Mouse (Mus musculus) heart, embryonic 13.5 days (tissue): ENCODE results near the gene Gm20379. TPM values are rescaled to one million over a fixed set of nuclear protein-coding genes. Genes with fewer than 3 reads are reported as not detected.

Source experiments
- ATAC-seq: fragments of 200-750 bp; cut with Nextera tagmentation; 2 replicates; pipeline ENCODE4 v1.8.0; 2017; ENCODE audit warnings: moderate TSS enrichment; ENCODE audit not compliant: insufficient number of reproducible peaks, low FRiP score, low TSS enrichment; ENCODE audit errors: extremely low read depth
- H3K27ac ChIP-seq: fragments of 300-500 bp; sonication (generic); replicated peaks from 2 replicates; pipeline ENCODE4 v1.5.1; 2015; ENCODE audit warnings: moderate library complexity, mild to moderate bottlenecking, inconsistent platforms
- H3K27me3 ChIP-seq: fragments of 300-500 bp; sonication (generic); replicated peaks from 2 replicates; pipeline ENCODE4 v1.6.1; 2015; ENCODE audit warnings: mild to moderate bottlenecking, inconsistent platforms
- H3K36me3 ChIP-seq: fragments of 300-500 bp; sonication (generic); 2 replicates; pipeline ENCODE4 v1.6.1; 2015; ENCODE audit warnings: mild to moderate bottlenecking, inconsistent platforms
- H3K4me1 ChIP-seq: fragments of 300-500 bp; sonication (generic); 2 replicates; pipeline ENCODE4 v1.6.1; 2015; ENCODE audit warnings: inconsistent platforms
- H3K4me2 ChIP-seq: fragments of 300-500 bp; sonication (generic); 2 replicates; pipeline ENCODE4 v1.6.1; 2015; ENCODE audit warnings: inconsistent platforms, mild to moderate bottlenecking, moderate library complexity
- H3K4me3 ChIP-seq: fragments of 300-500 bp; sonication (generic); 2 replicates; pipeline ENCODE4 v1.5.1; 2015; ENCODE audit warnings: moderate library complexity, mild to moderate bottlenecking, inconsistent platforms
- H3K9ac ChIP-seq: fragments of 300-500 bp; sonication (generic); 2 replicates; pipeline ENCODE4 v1.6.1; 2015; ENCODE audit warnings: inconsistent platforms, mild to moderate bottlenecking, moderate library complexity
- H3K9me3 ChIP-seq: fragments of 300-500 bp; sonication (generic); 2 replicates; pipeline ENCODE4 v1.6.1; 2016; ENCODE audit warnings: inconsistent platforms
- WGBS: fragments of 180-500 bp; shearing (Covaris S2); methylation state at CpG from one replicate; pipeline ENCODE4 v1.1.7; 2015; ENCODE audit warnings: mixed read lengths; 5-methylcytosine and 5-hydroxymethylcytosine counted together
- polyA plus RNA-seq: library from polyadenylated mRNA; unstranded; fragments of >200 nt; fragmentation: Nextera tagmentation; extraction: Ambion mirVana; gene quantifications from 2 replicates; pipeline ENCODE4 v1.2.1, GENCODE M21; 2015

Gm20379 gene
- polyA plus RNA-seq, 1 experiment from 2014 or later: 0.60 TPM

DNA sequence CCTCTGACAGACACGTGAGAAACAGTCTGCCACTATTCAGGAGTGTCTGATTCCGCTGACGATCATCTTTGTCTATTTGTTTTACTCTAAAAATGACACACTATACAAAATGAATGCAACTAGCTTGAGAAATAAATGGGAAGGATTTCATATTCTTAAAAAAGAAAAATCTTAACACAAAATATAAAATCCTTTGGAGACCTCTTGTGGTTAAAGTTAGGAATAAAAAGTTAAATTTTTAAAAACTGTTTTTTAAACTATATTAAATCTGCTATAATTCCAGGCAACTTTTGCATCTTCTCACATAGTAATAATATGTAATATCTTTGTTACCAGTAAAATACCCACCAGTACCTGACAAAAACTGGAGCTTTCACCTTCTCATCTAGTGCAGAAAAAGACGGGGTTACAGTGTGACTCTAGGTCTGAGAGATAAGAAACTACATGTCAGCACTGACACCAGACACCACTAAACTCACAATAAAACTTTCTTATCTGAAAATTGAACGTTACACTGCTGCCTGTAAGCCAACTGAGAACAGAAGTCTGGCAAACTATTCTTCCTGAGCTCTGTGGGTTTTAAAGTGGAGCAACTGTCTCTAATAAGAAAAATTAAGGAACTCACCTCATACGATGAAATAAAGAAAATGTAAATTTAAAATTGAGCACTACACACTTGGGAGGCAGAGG lies 32.1 kb downstream of the Gm20379 start:
- Histone ChIP-seq H3K4me2 (no peak overlapping the region), H3K27ac (no peak overlapping the region), H3K27me3 (no peaks in the 10 kb centered on the region), H3K9ac (no peak overlapping the region), H3K4me1 (0 out of 2 replicates have a peak, but pooled peaks cover 3% of the 10 kb centered on the region), H3K4me3 (no peak overlapping the region), H3K9me3 (no peaks in the 10 kb centered on the region), H3K36me3 (peaks cover 36% of the 10 kb centered on the region)
- ATAC-seq: no peak
- 60% methylated on average over 6 of the region's 6 CpGs for WGBS

DNA sequence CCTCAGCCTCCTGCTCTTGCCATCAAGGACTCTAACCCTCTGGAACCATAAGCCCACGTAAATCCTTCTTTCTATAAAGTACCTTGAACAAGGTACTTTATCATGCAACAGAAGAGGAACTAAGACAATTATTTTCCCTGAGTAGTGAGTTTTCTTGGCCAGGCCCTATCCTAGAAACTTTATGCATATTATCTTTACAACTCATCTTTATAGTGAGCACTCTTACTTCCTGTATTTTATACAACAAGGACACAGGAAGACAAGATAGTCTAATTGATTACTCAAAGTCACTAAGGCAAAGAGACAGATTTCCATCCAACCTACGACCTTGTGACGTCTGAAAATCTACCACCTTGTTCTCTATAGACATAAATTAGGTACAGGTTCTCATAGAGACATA lies 34.0 kb downstream of the Gm20379 start:
- no peak overlapping the region for H3K4me3 ChIP-seq
- H3K9me3 ChIP-seq: no peaks in the 10 kb centered on the region
- no peak overlapping the region for H3K4me2 ChIP-seq
- H3K9ac ChIP-seq: no peak overlapping the region
- H3K36me3 ChIP-seq: peaks cover 54% of the 10 kb centered on the region
- no peaks in the 10 kb centered on the region for H3K27me3 ChIP-seq
- no peak overlapping the region for H3K27ac ChIP-seq
- 0 out of 2 replicates have a peak, but pooled peaks cover 3% of the 10 kb centered on the region for H3K4me1 ChIP-seq
- ATAC-seq: no peak
- WGBS: 85% methylated on average over 3 of the region's 3 CpGs

DNA sequence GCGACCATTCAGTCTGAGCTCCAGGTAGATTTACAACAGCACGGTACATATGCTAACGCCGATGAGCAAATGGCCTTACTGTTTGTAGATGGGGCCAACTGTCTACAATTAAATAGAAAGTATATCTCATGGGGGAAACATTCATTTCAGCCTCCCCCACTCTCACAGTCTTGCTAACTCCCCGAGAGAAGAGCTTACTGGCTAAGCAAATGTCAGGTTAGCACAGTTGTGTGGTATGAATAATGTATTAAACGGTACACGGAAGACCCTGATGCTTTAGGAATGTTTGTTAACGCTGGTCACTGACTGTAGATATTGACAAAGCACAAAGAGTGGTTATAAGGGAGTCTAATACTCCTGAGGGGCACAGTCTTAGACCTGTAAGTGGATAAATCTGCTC lies 38.3 kb downstream of the Gm20379 start:
- no peak for ATAC-seq
- H3K27me3 ChIP-seq: no peaks in the 10 kb centered on the region
- no peak overlapping the region for H3K9ac ChIP-seq
- no peak overlapping the region for H3K4me3 ChIP-seq
- H3K9me3 ChIP-seq: no peaks in the 10 kb centered on the region
- WGBS: 92% methylated on average over 8 of the region's 8 CpGs
- H3K27ac ChIP-seq: no peak overlapping the region
- no peaks in the 10 kb centered on the region for H3K4me1 ChIP-seq
- no peak overlapping the region for H3K4me2 ChIP-seq
- H3K36me3 ChIP-seq: peaks cover 83% of the 10 kb centered on the region

DNA sequence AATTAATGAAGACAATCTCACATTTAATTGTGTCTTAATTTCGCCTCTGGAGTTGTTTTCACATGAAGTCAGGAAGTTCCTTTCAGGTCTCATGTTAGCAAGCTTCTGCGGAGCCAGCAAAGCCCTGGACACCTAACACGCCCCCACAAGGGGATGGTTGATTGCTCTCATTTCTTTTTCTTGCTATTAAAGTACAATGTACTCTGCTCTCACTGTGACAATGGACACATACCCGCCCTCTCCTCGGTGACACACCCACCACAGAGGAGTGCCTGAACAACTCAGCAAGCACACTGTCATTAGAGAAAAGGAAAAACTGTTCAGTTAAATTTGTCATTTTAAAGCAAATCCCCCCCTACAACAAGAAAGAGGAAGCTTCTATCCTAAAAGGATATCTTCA lies 40.6 kb downstream of the Gm20379 start:
- Histone ChIP-seq H3K27ac (no peak overlapping the region), H3K27me3 (no peaks in the 10 kb centered on the region), H3K36me3 (peaks cover 83% of the 10 kb centered on the region), H3K4me1 (no peaks in the 10 kb centered on the region), H3K4me2 (no peak overlapping the region), H3K9ac (no peak overlapping the region), H3K9me3 (no peaks in the 10 kb centered on the region), H3K4me3 (no peak overlapping the region)
- 87% methylated on average over 5 of the region's 5 CpGs for WGBS
- no peak for ATAC-seq

DNA sequence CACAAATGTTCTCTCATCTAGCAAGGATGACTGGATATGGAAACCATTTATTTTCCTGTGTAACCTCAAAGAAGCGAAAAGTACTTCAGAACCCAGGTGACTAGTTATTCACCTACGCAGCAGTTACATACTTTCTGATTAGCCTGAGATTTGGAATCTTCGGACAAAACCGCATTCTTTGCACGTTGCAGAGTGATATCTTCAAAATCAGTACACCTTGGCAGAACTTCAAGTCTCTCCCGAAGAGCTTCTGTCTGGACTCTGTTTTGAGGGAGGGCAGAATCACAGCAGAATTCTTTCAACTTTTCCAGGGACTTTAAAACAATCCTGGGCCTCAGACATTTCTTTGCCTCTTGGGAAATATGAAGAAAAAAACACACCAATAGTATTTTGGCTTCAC lies 45.3 kb downstream of the Gm20379 start:
- H3K9me3 ChIP-seq: no peaks in the 10 kb centered on the region
- no peak for ATAC-seq
- no peak overlapping the region for H3K27ac ChIP-seq
- no peaks in the 10 kb centered on the region for H3K27me3 ChIP-seq
- peaks cover 42% of the 10 kb centered on the region for H3K36me3 ChIP-seq
- peaks cover 18% of the 10 kb centered on the region for H3K4me1 ChIP-seq
- H3K4me3 ChIP-seq: no peak overlapping the region
- H3K4me2 ChIP-seq: no peak overlapping the region
- 80% methylated on average over 6 of the region's 6 CpGs for WGBS
- no peak overlapping the region for H3K9ac ChIP-seq

DNA sequence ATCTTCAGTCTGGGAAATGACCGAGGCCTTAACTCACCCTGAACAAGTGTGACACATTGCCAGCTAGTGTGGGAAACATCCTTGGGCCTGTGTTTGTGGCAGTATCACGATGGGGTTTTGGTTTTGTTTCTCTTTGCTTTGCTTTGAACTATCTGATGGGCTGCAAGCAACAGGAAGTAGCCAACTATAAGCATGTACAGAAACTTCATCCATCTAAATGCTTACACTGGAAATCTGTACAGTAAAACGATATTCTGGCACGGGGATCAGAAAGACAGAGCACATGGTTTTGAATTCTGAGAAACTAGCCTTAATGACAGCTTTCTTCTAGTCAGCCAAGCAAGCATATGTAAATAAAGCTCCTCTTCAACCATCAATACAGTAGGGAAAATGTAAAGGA lies 48.2 kb downstream of the Gm20379 start:
- no peaks in the 10 kb centered on the region for H3K27me3 ChIP-seq
- H3K27ac ChIP-seq: peak overlapping the region; percentile 58
- no peaks in the 10 kb centered on the region for H3K9me3 ChIP-seq
- H3K36me3 ChIP-seq: peaks cover 26% of the 10 kb centered on the region
- H3K4me1 ChIP-seq: peaks cover 25% of the 10 kb centered on the region
- no peak for ATAC-seq
- peak overlapping the region; percentile 98 for H3K4me2 ChIP-seq
- peak overlapping the region; percentile 84 for H3K9ac ChIP-seq
- peak overlapping the region; percentile 65 for H3K4me3 ChIP-seq
- 12% methylated on average over 4 of the region's 4 CpGs for WGBS

DNA sequence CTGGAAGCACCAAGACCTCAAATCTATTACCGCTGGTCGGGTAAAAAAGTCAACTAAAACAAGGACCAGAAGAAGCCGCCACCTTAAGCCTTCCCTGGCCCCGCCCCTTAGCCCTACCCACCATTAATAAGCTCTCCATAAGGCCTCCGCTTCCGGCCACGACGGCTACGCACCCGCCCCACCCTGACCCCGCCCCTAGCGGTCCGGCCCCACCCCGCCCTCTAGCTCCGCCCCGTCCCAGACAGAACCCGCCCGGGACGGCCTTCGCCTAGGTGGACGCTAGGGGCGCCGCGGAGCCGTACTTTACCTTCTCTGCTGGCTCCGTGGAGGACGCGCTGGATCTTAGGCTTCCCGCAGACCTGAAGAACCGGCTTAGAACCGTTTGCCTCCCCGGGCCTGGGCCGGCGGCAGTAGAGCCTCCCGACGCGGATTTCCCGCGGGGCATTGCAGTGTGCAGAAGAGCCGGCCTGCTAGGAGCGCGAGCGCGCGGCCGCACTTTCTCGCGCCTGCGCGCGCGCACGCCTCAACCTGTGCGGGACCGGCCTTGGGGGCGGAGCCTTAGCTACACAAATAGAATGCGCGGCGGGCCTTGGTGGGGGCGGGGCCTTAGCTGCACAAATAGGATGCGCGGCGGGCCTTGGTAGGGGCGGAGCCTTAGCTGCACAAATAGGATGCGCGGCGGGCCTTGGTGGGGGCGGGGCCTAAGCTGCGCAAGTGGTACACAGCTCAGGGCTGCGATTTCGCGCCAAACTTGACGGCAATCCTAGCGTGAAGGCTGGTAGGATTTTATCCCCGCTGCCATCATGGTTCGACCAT lies 48.9 kb downstream of the Gm20379 start, which contains the start of the genes Dhfr and Msh3:
Gene Dhfr, plus strand, starts transcription at position 271 of the 816 bp plus-strand sequence.
Gene Msh3, minus strand, starts transcription at position 548 of the 816 bp plus-strand sequence.
- Histone ChIP-seq H3K27me3 (no peaks in the 10 kb centered on the region), H3K4me2 (peak within 1 kb of the TSS; percentile 98), H3K4me1 (peaks cover 25% of the 10 kb centered on the region), H3K9ac (peak within 1 kb of the TSS; percentile 87), H3K27ac (peak within 1 kb of the TSS; percentile 90), H3K9me3 (no peaks in the 10 kb centered on the region), H3K4me3 (peak within 1 kb of the TSS; percentile 65), H3K36me3 (peaks cover 29% of the 10 kb centered on the region)
- ATAC-seq: peak; percentile 97
- WGBS: under 1% methylated on average over 76 of the region's 76 CpGs

DNA sequence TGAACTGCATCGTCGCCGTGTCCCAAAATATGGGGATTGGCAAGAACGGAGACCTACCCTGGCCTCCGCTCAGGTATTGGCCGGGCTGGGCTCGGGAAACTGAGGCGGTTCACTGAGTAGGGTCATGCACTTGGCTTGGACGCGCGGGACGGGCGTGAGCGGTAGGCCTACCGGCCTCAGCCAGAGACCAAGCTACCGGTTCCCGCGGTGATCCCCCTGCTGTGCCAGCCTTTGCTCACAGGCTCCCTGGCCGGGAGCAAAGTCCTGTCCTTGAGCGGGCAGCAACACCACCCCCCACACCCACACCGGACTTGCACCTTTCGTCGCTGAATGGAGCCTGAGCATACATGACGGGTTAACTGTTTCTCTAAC lies 49.5 kb downstream of the Gm20379 start:
- H3K4me2 ChIP-seq: peak overlapping the region; percentile 98
- no peaks in the 10 kb centered on the region for H3K27me3 ChIP-seq
- peak overlapping the region; percentile 65 for H3K4me3 ChIP-seq
- H3K27ac ChIP-seq: peak overlapping the region; percentile 90
- H3K36me3 ChIP-seq: peaks cover 32% of the 10 kb centered on the region
- H3K9me3 ChIP-seq: no peaks in the 10 kb centered on the region
- H3K4me1 ChIP-seq: peaks cover 25% of the 10 kb centered on the region
- no peak for ATAC-seq
- WGBS: 1% methylated on average over 24 of the region's 24 CpGs
- peak overlapping the region; percentile 87 for H3K9ac ChIP-seq

DNA sequence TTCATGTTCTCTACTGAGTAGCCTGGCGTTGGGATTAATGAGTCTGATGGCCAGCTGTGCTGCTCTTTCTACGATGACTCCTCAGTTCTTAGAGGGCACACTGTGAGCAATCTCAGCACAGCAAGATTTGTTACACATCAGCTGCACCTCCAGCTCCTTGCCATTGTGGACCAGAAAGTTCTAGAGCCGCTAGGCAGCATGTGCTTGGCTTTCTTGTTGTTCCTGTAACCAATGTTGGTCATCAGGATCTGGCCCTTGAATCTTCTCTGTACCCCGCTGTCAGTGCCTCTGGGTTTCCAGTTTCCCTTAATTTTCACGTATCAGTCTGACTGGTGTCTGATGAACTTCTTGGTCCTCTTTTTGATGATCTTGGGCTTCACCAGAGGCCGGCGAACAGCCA lies 50.6 kb downstream of the Gm20379 start:
- H3K4me3 ChIP-seq: peak overlapping the region; percentile 65
- peaks cover 31% of the 10 kb centered on the region for H3K36me3 ChIP-seq
- H3K27me3 ChIP-seq: no peaks in the 10 kb centered on the region
- H3K4me1 ChIP-seq: peaks cover 25% of the 10 kb centered on the region
- peak overlapping the region; percentile 87 for H3K9ac ChIP-seq
- H3K4me2 ChIP-seq: peak overlapping the region; percentile 98
- no peak for ATAC-seq
- WGBS: 82% methylated on average over 7 of the region's 7 CpGs
- no peak overlapping the region for H3K27ac ChIP-seq
- H3K9me3 ChIP-seq: no peaks in the 10 kb centered on the region
